Mouse (Mus musculus) ES-Bruce4 (cell line): Measurements from ENCODE around the gene Fgfr2. TPM values are rescaled to one million over a fixed set of nuclear protein-coding genes. Genes with fewer than 3 reads are reported as not detected.
A peak's percentile ranks its signal among the peaks of the same experiment; 100 is the strongest.

ENCODE experiments used
- H3K27ac ChIP-seq: 2 replicates; pipeline ENCODE4 v1.5.1; 2012; ENCODE audit warnings: low read length, inconsistent platforms; ENCODE audit not compliant: insufficient read depth
- H3K27me3 ChIP-seq: 2 replicates; pipeline ENCODE4 v1.6.1; 2012; ENCODE audit warnings: mild to moderate bottlenecking, low read length, inconsistent platforms; ENCODE audit not compliant: control insufficient read depth, poor library complexity, insufficient read depth, severe bottlenecking
- H3K36me3 ChIP-seq: 2 replicates; pipeline ENCODE4 v1.6.1; 2012; ENCODE audit warnings: inconsistent platforms, mild to moderate bottlenecking, low read length, moderate library complexity; ENCODE audit not compliant: control insufficient read depth, poor library complexity, insufficient read depth, severe bottlenecking
- H3K4me1 ChIP-seq: one replicate; pipeline ENCODE4 v1.8.1; 2011; ENCODE audit warnings: low read length; ENCODE audit not compliant: control insufficient read depth, insufficient read depth
- H3K4me3 ChIP-seq: 2 replicates; pipeline ENCODE4 v1.5.1; 2011; ENCODE audit warnings: low read depth, mild to moderate bottlenecking, low read length
- H3K9ac ChIP-seq: 2 replicates; pipeline ENCODE4 v1.6.1; 2012; ENCODE audit warnings: low read depth, mild to moderate bottlenecking, inconsistent platforms; ENCODE audit not compliant: poor library complexity, severe bottlenecking
- H3K9me3 ChIP-seq: replicated peaks from 2 replicates; pipeline ENCODE4 v1.6.1; 2012; ENCODE audit warnings: mild to moderate bottlenecking, low read length, inconsistent platforms; ENCODE audit not compliant: control insufficient read depth, poor library complexity, insufficient read depth, severe bottlenecking
- CTCF ChIP-seq: IDR thresholded peaks from one replicate; pipeline ENCODE4 v1.8.1; 2011; ENCODE audit warnings: low read depth, low read length
- EP300 ChIP-seq: IDR thresholded peaks from 2 replicates; pipeline ENCODE4 v1.6.1; 2011; ENCODE audit warnings: low read depth, low read length; ENCODE audit not compliant: insufficient read depth
- POLR2A ChIP-seq: IDR thresholded peaks from one replicate; pipeline ENCODE4 v1.8.1; 2011; ENCODE audit warnings: low read length; ENCODE audit not compliant: insufficient read depth
- polyA plus RNA-seq: library from polyadenylated mRNA; stranded (reverse); fragments of >200 nt; gene quantifications from 2 replicates; pipeline ENCODE4 v1.2.4, GENCODE M21; 2011; ENCODE audit warnings: low read depth; ENCODE audit not compliant: missing spikeins, insufficient read depth, insufficient read length

Gene Fgfr2
- polyA plus RNA-seq, 1 experiment: 34.8 TPM

DNA sequence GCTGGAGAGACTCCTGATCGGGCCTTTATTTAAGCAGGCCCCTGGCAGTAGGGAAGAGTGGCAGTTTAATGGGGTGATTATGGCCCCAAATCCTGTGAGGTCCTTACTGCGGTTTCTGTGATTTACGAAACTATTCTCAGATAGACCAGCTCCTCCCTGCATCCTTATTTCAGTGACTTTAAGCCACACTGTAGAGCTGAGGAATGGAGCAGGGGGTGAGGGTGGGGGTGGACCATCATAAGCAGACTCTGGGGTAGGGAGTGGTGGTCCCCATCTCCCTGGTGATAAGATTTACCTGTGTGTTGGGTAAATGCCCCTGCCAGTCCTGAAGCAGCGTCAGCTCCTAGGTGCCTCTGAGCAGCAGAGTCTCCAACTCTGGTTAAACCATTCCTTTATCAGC lies 2516.2 kb downstream of the Fgfr2 start:
- Histone ChIP-seq H3K9ac (no peak overlapping the region), H3K27ac (no peak overlapping the region), H3K9me3 (no peaks in the 10 kb centered on the region), H3K36me3 (no peaks in the 10 kb centered on the region), H3K4me1 (no peaks in the 10 kb centered on the region), H3K4me3 (no peak overlapping the region), H3K27me3 (no peaks in the 10 kb centered on the region)
- no peak for TF ChIP-seq EP300
- TF ChIP-seq CTCF: no peak
- no peak for TF ChIP-seq POLR2A

GRCm38 (mm10) chr7:130605111-130605510 lies 2518.0 kb downstream of the Fgfr2 start:
- Histone ChIP-seq H3K36me3 (no peaks in the 10 kb centered on the region), H3K27me3 (no peaks in the 10 kb centered on the region), H3K4me1 (peaks cover 10% of the 10 kb centered on the region), H3K9ac (no peak overlapping the region), H3K4me3 (no peak overlapping the region), H3K9me3 (no peaks in the 10 kb centered on the region), H3K27ac (no peak overlapping the region)
- TF ChIP-seq CTCF (peak; percentile 79), POLR2A (no peak)

DNA sequence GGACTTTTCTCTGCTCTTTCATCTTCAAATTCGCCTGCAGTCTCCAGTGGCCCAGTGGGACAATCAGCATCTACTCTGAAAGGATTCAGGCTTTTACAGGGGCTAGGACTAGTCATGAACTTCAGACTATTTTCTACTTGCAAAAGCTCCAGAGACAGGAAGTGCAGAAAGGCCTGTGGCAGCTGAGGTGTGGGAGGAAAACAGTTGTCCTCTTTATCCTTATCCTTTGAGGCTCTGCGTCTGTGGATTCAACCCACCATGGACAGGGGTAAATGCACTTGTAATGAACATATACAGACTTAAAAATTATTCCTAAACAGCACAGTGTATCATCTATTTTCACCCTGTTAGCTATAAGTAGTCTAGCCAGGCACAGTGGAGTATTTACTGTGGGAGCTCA lies 2518.8 kb downstream of the Fgfr2 start:
- H3K9me3 ChIP-seq: no peaks in the 10 kb centered on the region
- TF ChIP-seq EP300: no peak
- TF ChIP-seq POLR2A: no peak
- TF ChIP-seq CTCF: no peak
- H3K27ac ChIP-seq: no peak overlapping the region
- H3K4me1 ChIP-seq: peaks cover 10% of the 10 kb centered on the region
- no peak overlapping the region for H3K9ac ChIP-seq
- H3K27me3 ChIP-seq: no peaks in the 10 kb centered on the region
- H3K4me3 ChIP-seq: no peak overlapping the region
- no peaks in the 10 kb centered on the region for H3K36me3 ChIP-seq

GRCm38 (mm10) chr7:130603556-130603955 lies 2519.6 kb downstream of the Fgfr2 start:
- Histone ChIP-seq H3K9ac (no peak overlapping the region), H3K27me3 (no peaks in the 10 kb centered on the region), H3K36me3 (no peaks in the 10 kb centered on the region), H3K4me1 (peaks cover 12% of the 10 kb centered on the region), H3K4me3 (no peak overlapping the region), H3K27ac (no peak overlapping the region), H3K9me3 (no peaks in the 10 kb centered on the region)
- TF ChIP-seq EP300 (no peak), CTCF (no peak), POLR2A (no peak)

DNA sequence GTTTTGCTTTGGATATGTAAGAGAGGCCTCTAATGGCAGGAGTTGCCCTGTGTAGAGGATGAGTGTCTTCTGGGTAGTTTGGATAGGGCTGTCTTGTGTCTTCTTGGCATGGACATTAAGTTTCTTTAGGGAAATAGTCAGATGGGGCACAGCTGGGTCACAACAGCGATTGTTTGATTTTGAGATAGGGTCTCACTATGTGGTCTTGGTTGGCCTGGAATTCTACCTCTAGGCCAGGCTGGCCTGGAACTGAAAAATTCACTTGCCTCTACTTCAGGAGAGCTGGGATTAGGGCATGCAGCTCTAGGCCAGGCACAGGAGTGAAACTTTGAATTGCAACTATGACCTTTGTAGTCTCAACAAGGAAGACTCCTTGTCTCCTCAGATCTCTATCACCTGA lies 2520.3 kb downstream of the Fgfr2 start:
- H3K9ac ChIP-seq: no peak overlapping the region
- H3K27me3 ChIP-seq: no peaks in the 10 kb centered on the region
- H3K4me1 ChIP-seq: peaks cover 12% of the 10 kb centered on the region
- no peaks in the 10 kb centered on the region for H3K36me3 ChIP-seq
- no peak overlapping the region for H3K4me3 ChIP-seq
- H3K9me3 ChIP-seq: no peaks in the 10 kb centered on the region
- TF ChIP-seq EP300: no peak
- H3K27ac ChIP-seq: no peak overlapping the region

DNA sequence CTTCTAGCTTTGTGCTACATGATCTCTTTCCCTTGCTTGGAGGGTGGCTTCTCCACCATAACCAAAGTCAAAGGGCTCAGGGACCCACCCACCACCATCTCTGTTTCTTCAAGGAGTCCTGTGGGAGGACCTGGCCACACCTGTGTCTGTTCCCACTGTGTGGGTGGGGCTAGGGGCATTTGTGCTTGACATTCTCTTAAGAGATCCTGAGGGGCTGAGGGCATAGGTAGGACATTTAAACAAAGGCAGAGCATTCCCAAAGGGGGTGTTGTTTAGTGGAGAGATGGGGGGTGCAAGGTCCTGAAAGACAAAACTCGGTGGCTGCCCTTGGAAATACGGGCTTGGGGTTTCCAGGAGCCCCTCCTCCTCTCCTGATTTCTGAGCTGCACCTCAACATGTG lies 2522.6 kb downstream of the Fgfr2 start:
- Histone ChIP-seq H3K9me3 (no peaks in the 10 kb centered on the region), H3K9ac (no peak overlapping the region), H3K27me3 (no peaks in the 10 kb centered on the region), H3K4me3 (no peak overlapping the region), H3K4me1 (peaks cover 12% of the 10 kb centered on the region), H3K27ac (peak overlapping the region; percentile 82), H3K36me3 (no peaks in the 10 kb centered on the region)
- TF ChIP-seq EP300 (peak; percentile 90), CTCF (no peak)

DNA sequence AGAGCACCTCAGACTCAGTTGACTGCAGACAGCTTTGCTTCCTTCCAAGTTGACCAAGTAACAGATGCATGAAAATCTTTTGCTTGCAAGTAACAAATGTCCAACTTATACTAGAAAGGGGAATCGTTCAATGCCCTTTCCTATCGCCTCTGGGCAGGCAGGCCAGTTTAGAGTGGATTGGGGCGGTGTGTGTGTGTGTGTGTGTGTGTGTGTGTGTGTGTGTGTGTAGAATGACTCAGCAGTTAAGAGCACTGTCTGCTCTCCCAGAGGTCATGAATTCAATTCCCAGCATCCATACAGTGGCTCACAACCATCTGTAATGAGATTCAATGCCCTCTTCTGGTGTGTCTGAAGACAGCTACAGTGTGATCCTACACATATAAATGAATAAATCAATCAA lies 2523.1 kb downstream of the Fgfr2 start:
- TF ChIP-seq EP300 (peak; percentile 91), CTCF (no peak), POLR2A (no peak)
- Histone ChIP-seq H3K27ac (peak overlapping the region; percentile 82), H3K4me3 (no peak overlapping the region), H3K9me3 (no peaks in the 10 kb centered on the region), H3K36me3 (no peaks in the 10 kb centered on the region), H3K27me3 (no peaks in the 10 kb centered on the region), H3K4me1 (peaks cover 12% of the 10 kb centered on the region), H3K9ac (no peak overlapping the region)
